Mouse (Mus musculus): ENCODE measurements at regions not wholly inside any gene's neighbourhood (a gene's known extent, or its start where the extent isn't known, plus 50 kb on each side); places are given as distances from the start of the nearest gene placed in this dataset.

DNA sequence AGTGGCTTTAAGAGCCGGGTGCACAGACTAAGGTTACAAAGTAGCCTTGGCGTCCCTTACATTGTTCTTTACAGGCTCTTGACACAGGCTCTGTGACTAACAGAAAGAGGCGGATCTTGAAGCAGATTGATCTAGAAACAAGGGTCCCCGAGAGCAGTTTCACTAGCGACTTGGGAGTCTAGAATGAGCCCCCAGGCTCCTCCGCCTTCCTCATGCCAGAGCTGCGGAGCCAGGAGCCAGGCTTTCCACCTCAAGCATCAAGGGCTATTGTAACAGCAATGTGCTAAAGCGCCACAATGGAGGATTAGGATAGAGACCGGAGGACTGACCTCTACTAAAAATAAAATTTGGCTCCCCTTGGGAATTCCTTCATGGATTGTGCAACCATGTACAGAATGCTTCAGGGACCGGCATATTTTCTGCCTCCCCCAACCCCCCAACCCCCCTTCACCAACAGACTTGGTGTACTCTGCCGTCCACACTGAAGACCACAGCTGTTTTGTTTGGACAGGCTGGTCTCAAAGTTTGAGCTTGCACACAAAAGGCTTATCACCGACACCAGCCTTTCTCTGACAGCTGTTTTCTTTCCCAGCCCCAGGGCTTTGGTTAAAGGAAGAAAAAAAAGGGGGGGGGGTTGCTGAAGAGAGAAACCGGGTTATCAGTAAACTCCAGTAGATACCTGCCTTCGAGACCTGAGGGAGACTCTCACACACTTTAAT is 60.2 kb upstream of the Gm10295 start:
- peak; percentile 36 to 68 for DNase-seq

DNA sequence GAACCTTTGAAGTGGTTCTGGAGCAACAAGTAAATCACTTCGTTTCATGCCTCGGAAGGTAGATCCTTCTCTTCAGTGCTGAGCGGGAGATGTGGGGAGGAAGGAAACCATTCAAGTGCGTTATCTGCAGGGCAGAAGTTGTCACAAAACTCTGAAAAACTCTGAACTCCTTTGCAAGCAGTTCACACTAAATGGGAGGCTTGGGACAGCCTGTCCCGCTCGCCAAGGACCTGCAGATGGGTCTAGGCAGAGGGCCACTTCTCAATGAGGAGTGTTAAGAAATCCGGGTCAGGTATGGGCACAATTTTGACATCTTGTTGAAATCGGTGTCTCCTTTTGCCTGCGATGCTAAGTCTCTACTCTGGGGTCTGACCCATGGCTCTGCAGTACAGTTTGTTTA is 58.6 kb upstream of the Gm10295 start:
- no peak for DNase-seq

DNA sequence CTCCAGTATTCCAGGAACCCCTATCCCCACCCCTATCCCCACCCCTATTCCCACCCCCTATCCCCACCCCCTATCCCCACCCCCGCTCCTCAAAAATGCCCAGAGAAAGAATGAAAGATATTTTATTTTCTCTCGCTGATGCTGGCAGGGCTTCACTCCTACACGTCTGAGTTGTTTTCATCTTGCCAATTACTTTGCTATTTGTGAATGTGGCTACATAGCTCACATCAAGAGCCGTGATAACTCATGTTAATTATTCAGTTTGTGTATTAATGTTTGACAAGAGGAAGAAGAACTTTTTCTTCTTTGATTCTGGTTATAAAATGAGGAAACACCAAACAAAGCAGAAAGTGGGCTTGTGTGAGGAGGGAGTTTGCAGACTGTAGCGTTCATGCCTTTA is 57.8 kb upstream of the Gm10295 start:
- no peak for DNase-seq

DNA sequence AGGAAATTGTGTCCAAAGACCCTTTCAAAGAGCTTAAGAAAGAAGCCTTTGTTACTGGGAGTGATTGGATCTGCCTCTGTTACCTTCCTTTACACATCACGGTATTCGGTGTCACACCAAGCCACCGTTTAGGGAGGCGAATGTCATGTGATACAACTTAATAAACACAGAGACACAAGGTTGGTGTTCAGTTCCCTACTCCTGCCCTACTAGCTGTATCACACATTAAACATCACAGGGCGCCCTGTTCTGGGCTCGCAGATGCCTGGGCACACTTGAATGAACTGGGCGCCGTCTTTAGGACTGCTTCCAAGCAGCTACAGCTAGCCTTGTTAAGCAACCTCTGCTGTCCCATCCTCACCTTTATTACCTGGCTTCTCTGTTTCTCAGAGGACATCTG is 55.0 kb upstream of the Gm10295 start:
- no peak for DNase-seq
